Mouse (Mus musculus) cortical plate, adult 2 months (tissue): ENCODE results near the gene B230217C12Rik.

Experiments used
- CTCF ChIP-seq: fragments of 200-500 bp; IDR thresholded peaks from 2 replicates; pipeline ENCODE4 v1.5.1; 2011; ENCODE audit warnings: mild to moderate bottlenecking, control low read depth, low read length; ENCODE audit not compliant: insufficient read depth; ENCODE audit errors: extremely low read depth
- POLR2A ChIP-seq: fragments of 200-500 bp; IDR thresholded peaks from 2 replicates; pipeline ENCODE4 v1.6.1; 2011; ENCODE audit warnings: mild to moderate bottlenecking, low read length, control low read depth; ENCODE audit not compliant: insufficient read depth; ENCODE audit errors: extremely low read depth

- TF ChIP-seq POLR2A, result no peak
- no peak for TF ChIP-seq CTCF
Measured at GRCm38 (mm10) chr11:97825971-97826370, 14.6 kb upstream of the B230217C12Rik start.
